Mouse (Mus musculus) CD4-positive, CD25-positive, alpha-beta regulatory T cell, adult 4 months (primary cell): ENCODE data around the gene Lrmda. TPM values are rescaled to one million over a fixed set of nuclear protein-coding genes. Genes with fewer than 3 reads are reported as not detected.

Source experiments
- ATAC-seq: one replicate; pipeline ENCODE4 v1.8.0; 2017
- polyA plus RNA-seq, 2 experiments: library from polyadenylated mRNA; unstranded; fragments of 100-300 nt; shearing (Covaris generic); gene quantifications; one replicate each; pipeline ENCODE4 v1.2.1; 2017

Gene Lrmda
- polyA plus RNA-seq, 2 experiments from 2014 or later: not detected

DNA sequence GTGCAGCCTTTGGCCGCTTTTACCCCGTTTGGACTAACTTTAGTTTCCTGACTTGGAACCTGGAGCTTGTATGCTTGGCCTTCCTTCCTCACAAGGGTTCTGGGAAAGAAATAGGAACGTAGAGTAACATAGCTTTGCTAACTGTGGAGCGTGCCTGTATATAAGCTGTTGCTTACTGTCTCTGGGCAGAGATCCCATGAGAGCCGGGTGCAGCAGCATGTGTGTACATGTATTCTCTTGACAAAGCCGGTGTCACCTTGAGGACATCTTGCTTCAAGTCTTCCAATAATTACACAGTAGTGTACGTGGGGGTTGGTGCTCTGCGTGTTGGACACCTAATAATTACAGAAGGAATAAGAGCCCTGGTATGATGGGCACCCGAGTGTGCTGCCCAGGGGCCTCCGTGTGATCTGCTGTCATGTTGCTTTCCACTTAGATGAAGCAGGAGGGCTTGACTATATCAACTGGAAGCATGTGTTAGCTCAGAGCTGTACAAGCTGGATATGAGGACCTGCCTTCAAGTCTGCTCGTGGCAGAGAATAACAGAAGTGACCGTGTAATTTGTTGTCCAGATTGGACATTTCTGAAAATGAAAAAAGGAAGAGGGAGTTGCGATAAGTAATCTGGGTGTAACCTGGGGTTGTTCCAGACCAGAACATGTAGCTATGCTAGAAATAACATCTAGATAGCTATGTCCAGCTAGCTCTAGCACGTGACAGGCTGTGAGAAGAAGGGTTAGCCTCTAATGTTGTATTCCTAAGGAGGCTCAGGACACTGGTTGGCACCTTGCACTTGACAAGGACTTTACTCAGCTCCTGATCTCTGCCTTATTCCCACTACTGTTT lies 82.7 kb downstream of the Lrmda start:
- ATAC-seq: no peak

GRCm38 (mm10) chr14:22105855-22106254 lies 86.3 kb downstream of the Lrmda start:
- ATAC-seq: no peak

DNA sequence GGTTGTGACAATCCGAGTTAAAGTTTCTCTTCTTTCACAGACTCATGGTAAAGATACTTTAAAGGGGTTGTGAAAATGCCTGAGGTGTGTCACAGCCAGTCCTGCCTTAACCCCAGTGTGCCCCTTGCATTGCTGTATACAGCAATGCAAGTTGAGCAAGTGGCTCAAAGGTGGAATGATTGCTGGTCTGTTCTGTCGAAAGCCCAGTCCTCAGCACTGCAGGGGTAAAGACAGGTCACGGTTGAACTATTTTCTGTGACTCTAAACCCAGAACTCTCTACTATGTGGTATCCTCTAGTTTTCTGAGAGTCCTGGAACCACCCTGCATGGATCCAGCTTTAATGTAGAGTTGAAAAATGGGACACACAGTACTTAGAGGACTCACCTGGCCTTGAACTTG lies 87.3 kb downstream of the Lrmda start:
- ATAC-seq: no peak

DNA sequence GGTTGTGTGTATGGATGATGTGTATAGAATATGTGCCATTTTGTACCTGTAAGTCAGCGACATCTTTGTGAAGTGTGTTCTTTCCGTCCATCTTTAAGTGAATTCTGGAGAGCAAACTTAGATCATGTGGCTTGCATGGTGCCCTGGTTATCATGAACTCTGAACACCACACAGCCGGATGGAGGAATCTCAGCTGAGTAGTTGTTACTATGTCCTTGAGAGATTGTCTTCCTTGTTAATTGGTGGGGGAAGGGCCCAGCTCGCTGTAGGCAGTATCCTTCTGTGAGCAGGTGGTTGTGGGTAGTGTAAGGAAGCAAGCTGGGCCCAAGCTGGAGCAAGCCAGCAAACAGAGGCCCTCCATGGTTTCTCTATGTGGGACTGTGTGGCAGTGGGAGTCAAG lies 89.9 kb downstream of the Lrmda start:
- no peak for ATAC-seq

DNA sequence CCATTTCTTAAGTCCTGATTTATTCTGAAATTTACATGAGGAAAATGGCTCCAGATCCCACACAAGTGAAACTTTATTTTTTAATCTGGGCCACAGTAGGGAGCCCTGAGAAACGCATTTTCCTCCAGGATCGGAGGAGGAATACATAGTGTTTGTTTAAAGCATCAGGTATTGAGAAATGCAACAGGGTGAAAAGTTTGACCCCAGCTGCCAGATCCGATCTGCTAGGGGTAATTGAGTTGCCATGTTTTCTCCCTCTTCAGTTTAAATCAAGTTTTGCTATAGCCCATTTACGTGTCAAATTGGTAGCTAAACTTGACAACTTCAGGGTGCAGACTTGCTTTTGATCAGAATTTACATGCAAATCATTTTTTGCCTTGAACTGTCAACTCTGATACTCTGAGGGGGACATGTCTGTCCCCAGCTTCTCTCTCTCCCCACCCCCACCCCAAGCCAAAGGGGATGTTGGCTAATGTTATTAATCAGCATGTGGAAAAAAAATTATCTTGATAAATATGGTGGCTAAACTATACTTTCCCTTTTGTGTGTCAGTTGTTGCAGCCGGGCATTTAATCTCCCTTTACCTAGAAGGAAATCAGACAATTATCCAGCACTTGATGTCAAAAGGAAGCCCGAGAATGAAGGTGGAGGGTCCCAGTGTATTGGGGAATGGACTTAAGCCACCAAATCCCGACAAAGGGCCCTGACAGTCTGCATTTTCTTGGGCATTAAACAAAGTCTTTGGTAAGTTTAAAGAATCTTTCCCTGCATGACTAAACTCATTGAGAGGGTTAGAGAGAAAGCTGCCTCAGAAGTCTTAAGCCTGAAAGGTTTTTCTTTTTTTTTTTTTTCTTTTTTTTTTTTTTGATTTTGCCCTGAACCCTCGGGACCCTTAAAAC lies 94.2 kb downstream of the Lrmda start:
- no peak for ATAC-seq

DNA sequence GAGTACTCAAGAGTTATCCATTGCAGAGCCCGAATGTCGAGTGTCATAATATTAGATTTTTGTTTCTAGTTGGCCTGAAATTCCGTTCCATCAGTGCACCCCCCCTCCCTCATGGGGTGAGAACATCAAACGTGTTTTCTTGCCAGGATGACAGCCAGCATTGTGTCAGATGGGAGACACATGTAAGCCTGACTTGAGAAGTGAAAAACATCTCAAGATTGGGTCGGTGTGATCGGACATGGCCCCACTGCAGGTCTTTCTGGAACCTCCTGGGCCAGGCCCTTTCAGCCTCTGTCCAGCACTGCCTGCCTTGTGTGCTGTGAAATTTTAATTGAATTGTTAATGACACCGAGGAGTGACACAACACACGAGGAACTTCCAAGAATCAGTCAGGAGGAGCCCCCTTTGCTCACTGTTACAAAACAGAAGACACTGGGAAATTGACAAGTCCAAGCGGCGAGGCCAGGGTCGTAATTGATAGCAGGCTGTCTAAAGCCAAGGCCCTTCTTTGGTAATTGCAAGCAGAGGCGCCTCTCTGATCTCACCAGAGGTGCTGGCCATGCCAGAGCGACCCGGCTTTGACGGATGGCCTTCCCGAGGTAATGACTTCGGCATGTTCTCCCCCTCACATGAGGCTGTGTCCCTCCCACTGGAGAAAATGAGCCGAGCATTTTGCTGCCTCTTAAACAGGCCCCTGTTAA lies 95.3 kb downstream of the Lrmda start:
- no peak for ATAC-seq

- no peak for ATAC-seq
Observed at GRCm38 (mm10) chr14:22118096-22118495, 98.6 kb downstream of the Lrmda start.

- no peak for ATAC-seq
Observed at GRCm38 (mm10) chr14:22118512-22118911, 99.0 kb downstream of the Lrmda start.

- ATAC-seq: no peak
Observed at GRCm38 (mm10) chr14:22126276-22126675, 106.8 kb downstream of the Lrmda start.

- no peak for ATAC-seq
Observed at GRCm38 (mm10) chr14:22126859-22127258, 107.3 kb downstream of the Lrmda start.

DNA sequence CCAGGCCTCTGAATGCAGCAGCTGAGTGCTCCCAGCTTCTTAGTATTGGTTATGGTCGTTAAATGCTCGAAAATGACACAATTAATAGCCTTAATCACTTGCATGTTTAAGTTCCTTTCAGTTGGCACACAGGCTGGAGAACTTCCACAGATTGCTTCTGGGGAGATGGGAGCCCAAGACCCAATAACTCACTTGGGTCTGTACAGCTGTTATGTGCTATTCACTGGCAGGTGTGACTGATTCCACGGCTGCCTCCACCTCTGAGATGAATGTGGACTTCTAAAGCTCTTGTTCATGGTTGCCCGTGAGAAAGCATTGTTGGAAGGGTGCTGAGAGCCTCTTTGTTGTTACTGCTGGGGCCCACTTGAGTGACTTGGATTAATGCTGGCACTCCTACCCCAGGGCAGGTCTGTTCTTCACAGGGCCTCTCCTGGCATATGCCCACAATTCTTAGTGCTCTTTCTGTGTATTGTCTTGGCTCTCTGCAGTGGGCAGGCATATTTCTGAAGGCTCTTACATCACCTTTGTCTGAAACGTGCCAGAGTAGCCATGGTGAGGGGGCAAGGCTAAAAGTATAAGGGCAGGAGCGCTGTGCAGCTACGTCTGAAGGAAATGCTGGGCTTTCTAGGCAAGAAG lies 111.6 kb downstream of the Lrmda start:
- no peak for ATAC-seq

DNA sequence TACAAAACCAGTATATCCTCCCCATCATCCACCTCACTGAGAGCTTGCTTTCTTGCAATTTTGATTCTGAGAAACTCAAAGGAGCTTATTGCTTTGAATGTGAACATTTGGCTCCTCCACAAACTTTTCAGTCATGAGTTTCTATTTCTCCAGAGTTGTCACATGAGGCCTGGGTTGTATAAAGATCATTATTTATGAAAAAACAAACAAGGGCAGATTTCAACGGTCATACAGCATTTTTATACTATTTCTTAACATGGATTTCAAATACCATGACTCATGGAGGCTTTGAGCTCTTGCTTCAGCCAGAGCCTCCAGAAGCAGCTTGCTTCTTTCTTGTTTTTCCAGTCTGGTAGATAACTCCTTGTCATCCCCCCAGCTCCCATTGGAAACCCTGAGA lies 119.8 kb downstream of the Lrmda start:
- no peak for ATAC-seq

DNA sequence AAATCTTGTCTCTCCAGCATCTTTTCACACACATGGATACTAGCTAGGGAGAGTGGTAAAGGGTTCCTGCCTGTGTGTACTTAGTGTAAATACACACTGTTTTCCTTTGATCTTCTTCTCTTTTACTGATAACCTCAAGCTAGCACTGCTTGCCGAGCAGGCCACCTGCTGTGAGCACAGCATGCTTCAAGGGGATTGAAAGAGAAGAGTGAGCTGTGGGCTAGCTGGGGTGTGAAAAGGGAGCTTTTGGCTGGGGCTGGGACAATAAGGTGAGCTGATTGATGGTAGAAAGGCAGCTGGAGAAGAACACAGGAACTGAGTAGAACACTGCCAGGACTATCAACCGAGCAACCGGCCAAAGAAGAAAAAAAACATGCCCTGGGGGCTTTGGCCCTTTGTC lies 124.5 kb downstream of the Lrmda start:
- ATAC-seq: no peak

- no peak for ATAC-seq
Observed at GRCm38 (mm10) chr14:22145863-22146262, 126.4 kb downstream of the Lrmda start.

DNA sequence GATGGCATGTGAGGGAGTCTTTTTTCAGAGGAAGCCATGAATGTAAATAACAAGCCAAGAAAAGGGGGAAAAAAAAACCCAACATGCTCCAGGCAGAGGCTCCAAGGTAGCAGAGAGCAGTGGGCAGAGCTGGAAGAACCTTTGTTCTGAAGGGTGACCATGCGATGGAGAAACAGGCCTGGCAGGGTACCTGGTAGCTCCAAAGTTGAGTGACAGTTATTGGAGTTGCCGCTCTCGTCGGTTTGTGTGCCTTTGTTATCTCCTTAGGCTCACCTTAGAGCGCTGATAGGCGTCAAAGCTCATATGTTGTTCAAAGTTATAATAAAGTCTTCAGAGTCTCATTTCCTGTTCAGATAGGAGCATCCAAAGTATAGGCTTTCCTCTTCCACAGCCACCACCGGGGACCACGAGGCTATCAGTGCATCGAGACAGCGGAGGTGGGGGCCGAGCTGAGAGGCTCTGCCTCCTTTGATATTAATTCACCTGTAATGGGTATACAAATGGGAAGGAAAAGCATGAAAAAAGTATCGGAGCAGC lies 127.1 kb downstream of the Lrmda start:
- no peak for ATAC-seq

DNA sequence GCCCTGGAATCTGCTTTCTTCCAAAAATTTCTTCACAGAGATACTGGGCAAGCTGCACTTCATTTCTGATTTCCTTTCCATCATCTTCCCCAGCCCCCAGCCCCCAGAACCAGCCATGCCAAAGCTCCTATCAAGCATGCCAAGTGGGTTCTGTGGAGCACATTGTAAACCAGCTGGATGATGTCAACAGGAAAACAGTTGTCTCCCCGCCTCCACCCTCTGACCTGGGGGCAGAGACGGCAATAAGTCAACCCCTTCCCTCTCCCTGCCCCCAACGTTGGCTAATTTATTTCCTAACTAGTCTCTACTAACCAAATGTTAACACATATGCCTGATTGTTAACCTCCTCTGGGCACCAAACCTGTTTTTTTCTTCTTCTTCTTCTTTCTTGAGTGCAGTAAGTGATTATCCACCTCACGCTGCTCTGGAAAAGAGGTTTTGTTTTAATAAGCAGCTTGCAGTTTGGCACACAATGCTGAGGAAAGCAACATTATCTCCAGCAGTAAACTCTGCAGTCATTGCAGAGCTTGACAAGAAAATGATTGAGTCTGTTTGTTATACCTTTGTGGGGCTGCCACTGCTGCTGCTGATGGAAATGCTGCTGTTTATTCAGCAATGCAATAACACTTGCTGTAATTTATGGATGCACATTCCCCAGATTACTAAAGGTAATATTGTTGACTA lies 128.0 kb downstream of the Lrmda start:
- no peak for ATAC-seq

GRCm38 (mm10) chr14:22152701-22153100 lies 133.2 kb downstream of the Lrmda start:
- no peak for ATAC-seq

DNA sequence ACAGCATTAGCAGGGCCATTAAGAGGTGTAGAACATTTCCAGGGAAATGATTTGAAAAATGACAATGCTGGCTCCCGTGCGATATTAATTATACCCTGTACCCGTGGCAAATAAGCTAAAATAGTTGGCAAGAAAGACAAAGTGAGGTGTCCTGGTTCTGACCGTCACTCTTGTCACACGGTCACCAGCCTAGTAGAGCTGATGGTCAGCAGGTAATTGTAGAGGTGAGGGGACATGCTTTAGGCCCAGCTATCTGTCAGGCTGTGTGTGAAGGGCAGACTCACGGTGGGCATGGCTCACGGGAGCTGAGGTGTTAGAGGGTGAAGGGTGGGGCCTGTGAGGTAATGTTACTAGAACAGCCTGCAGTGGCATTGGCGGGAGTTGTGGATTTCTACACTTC lies 134.6 kb downstream of the Lrmda start:
- no peak for ATAC-seq

DNA sequence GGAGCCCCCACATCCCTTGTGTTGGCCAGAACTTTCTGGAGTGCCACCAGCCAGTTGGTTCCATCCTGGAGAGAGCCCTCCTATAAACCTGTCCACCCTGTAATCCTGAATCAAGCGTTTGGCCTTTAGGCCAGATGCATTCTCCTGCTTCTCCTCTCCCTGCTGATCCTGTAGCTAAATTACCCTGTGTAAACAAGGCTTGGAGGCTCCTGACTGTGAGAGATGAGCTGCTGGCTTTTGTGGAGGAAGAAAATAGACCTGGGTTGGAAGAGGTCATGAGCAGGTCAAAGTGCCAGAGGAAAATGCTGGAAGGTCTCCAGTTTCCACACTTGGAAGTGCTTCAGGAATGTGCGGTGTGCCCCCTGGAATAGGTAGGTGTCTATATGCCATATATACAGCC lies 135.5 kb downstream of the Lrmda start:
- no peak for ATAC-seq

DNA sequence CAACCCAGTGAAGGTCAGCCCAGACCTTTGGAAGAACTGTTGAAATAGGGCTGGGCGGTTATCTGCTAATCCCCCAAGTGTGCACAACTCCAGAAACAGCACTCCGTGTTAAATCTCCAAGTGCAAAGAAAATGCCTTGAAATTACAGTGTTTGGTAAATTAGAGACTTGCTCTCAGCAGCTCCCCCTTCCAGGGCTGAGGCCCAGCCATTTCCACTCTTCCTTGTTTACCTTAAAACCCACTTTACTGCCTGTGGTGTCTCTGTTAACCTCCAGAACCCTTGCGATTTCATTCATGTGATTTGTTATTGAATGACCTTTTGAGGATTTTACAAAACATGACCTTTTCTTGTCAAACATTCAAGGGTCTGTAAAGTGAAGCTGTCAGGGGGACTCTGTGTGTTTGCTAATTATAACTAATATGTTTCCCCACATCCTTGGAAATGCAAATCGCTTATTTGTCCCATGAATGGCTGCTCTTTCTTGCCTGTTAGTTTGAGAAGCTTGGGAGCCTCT lies 136.1 kb downstream of the Lrmda start:
- ATAC-seq: no peak

- ATAC-seq: no peak
Observed at GRCm38 (mm10) chr14:22156991-22157390, 137.5 kb downstream of the Lrmda start.

- ATAC-seq: no peak
Observed at GRCm38 (mm10) chr14:22161416-22161815, 141.9 kb downstream of the Lrmda start.
